Mouse (Mus musculus) embryo, embryonic 10 days (tissue): ENCODE results near the gene Pla2g4b.

Experiments
- DNase-seq: peaks from one replicate; pipeline ENCODE4 v3.0.0-alpha.2; 2015; ENCODE audit warnings: low spot score

Gene Pla2g4b

DNA sequence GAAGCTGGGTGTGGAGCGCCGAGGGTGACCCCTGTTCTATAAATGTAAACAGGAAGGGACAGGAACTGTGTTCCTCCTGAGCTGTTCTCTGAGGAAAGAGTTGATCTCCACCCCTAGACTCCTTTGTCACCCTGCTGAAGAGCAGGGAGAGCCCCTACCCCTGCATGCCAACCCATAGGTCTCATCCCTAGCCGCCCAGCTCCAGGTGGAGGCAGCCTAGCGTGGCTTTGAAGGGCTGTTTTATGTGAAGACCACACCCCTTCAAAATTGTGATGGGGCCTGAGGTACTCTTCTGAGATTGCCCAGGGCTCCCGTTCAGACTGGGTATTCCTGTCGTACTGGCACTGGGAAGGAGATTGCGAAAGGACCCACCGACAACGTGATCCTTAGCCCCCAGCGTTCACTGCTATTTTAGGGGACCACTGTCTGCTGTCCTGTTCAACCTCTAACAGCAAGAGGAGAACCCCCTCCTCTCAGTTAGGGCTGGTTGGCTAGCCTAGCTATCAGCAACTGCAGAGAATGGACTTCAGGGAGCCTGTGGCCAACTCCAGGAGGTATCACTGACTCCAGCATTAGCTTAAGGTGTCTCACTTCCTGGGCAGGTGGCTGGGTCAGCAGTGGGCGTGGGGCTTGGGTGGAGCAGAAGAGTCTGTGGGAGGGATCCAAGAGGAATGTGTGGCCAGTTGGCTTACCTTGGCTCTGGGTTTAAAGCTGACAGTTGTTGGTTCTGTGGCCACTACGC, at the start of gene Pla2g4b:
TSS of gene Pla2g4b (plus strand) at position 692 of the 742 bp plus-strand sequence.
- DNase-seq, result no peak

DNA sequence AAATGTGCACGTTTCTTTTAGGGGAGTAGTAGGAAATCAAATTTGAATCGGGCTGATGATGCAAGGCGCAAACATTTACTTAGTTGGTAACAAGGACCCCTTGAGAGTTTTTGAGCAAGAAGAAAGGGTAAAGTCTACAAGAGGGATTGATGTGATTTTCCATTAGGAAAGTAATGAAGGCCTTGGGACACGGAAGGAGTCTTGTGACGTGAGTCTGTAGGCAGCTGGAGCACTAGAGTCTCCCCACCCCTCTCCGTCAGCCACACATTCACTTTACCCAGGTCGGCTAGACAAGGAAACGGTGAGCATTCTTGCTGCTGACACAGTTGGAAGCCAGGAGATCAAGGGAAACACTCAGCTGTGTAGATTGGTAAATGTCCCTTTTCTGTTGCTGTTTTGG, 47.3 kb upstream of the Pla2g4b start:
- DNase-seq, result no peak

DNA sequence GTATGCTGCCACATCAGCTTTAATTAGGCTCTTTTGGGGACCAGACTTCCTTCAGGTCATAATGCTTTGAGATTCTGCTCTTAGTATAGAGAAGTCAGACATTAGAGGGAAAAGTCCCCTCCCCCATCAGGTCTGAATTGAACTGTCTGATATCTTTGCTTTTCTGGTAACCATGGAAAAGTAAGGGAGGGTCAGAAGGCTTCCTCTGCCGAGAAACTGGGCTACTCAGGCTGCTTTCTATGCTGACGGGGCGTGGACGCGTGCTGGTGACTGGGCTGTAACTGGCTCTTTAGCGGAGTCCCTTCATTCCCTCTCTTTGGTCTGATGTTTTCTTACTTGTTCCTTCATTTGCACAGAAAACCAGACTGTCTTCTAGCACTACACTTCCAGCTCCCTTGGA, 46.8 kb upstream of the Pla2g4b start:
- DNase-seq, result no peak

DNA sequence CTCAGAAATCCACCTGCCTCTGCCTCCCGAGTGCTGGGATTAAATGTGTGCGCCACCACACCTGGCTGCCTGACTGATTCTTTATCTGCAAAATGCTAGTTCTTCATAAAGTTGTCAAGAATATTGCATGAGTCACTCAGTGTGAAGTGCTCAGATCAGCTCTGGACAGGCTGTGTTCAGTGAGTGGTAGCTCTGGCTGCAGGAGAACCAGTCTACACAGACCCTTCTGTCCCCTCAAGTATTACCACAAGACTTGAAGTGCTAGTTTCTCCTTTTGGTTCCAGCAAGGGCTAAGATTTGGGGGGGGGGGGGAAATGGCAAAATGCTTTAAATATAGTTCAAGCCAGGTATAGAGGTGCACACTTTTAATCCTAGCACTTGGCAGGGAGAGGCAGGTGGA, 45.8 kb upstream of the Pla2g4b start:
- DNase-seq, result no peak

DNA sequence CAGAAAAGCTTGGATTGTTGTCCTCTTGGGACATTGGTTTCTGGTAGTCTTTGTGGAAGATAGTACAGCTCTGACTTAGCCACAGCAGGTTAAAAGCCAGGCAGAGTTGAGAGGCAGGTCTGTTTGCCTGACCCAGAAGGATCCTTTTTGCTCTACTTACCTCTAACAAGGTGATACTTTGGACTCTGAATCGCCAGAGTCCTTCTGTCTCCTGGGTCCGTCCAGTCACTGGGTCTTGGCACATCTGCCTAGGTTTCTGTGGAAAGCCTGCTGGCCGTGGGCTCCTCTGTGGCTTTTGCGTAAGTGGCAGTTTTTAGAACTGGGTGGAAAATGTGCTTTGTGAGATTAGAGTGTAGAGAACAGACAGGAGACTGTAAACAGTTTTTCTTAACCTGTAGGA, 44.3 kb upstream of the Pla2g4b start:
- DNase-seq, result no peak

DNA sequence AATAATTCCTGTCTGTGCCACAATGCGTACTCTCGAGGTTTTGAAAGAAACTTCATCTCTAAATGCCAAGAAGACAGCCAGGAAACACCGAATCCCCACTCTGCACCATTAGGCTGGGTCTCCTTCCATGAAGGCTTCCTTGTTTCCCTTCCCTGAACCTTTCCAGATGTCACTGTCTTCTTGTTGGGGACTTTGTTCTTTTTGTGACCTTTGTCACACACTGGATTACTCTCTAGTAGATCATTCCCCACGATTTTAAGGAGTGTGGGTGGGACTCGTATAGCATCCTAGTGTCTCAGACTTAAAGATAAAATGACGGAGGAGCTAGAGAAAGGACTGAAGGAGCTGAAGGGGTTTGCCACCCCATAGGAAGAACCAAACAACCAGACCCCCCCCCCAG, 42.3 kb upstream of the Pla2g4b start:
- DNase-seq, result no peak

DNA sequence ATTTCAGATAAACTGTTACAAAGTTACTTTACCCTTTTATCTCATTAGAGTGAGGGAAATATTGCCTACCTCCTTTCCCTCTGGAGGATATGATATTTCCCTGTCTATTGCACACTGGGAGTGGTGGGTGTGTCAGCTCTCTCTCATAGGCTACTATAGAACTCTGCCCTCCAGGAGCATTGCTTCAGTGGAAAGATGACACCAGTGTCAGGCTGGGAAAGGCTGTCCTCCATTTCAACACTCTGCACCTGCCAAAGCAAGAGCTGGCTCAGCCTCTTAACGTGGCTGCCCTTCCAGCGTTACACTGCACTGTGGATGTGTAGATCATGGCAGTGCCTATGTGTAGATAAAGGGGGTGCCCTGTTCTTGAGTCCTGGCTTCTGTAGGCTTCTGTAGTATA, 40.9 kb upstream of the Pla2g4b start:
- no peak for DNase-seq

DNA sequence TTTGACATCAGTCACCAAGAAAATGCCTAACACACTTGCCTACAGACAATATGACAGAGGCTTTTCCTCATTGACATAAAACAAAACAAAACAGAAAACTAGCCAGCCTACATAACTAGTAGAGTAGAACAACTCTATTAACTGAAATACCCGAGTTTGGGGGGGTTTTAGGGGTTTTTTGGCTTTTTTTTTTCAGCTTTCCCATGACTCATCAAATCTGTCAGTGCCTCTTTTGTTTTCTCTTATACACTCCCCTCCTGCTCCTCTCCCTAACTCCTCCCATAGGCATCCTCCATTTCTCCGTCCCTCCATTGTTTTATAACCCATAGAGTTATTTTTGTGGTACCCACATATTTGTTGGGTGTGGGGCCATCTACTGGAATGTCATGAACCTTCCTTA, 39.7 kb upstream of the Pla2g4b start:
- no peak for DNase-seq

DNA sequence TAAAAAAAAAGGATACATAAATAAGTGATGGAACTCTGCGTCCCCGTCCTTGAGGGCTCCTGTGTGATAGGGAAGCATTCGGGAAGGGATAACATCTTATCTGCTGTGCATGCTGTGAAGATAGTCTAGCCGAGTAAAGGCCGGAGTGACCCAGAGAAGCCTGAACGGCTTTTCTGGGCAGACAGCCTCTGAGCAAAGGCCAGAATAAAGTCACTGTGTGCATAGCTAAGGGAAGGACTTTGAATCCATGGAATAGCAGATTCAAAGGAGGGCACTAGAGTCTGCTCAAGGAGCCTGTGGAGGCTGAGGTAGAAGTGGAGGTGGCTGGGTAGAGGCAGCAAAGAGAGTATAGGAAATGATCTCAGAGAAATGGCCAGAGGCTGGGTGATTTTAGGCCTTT, 38.4 kb upstream of the Pla2g4b start:
- DNase-seq, result no peak

DNA sequence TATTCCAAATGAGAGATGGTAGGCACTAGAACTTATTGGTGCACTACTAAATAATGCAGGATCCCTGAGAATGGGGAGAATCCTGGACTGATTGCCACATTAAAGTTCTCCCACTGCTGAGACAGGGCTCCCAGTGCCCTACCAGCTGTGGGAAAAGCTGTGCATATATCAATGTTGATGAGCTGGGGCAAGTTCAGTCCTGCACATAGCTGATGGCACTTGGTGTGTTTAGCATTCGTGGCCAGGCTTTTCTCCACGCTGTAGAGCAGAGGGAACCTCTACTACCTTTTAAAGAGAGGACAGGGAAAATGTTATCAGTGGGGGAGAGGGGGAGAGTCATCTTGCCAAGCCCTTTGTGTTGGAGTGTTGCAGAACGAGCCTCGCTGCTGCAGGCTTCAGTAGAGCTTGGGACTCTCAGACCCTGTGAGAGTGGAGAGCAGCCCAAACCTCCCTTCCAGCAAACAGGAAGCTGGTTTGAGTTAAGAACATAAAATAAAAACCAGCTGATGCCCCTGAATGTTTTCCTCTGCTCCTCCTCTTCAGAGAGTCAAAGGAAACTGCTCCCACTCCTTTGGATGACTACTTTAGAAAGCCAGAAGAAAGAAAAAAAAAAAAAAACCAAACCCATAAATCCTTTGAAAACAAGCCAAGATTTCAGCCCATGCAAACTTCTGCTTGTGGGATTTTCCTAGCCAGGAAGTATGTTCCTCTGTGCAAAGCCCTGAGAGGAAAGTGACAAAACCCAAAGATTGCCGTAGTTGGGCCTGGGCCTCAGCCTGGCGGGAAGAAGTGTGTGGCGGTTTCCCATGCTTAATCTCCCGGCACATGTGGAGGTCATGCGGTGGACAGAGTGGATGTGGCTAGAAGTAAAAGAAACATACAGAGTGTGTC, 37.6 kb upstream of the Pla2g4b start:
- DNase-seq, result no peak

DNA sequence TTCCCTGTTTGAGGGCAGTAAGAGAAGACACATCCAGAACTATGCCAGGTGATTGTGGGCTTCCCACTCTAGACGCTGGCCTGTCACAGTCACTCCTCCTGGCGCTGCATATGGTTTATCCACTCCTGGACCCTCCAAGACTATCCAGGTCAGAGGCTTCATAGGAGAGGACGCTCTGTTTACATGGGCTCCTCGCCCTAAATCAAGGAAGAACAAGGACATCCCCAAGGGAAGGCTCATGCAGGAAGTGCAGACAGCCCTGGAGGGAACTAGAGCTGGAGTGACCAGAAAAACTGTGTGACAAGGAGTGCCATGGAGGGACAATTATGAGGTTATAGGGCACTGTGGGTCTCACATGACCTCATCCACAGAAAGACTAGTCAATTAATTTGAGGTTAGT, 35.9 kb upstream of the Pla2g4b start:
- no peak for DNase-seq

DNA sequence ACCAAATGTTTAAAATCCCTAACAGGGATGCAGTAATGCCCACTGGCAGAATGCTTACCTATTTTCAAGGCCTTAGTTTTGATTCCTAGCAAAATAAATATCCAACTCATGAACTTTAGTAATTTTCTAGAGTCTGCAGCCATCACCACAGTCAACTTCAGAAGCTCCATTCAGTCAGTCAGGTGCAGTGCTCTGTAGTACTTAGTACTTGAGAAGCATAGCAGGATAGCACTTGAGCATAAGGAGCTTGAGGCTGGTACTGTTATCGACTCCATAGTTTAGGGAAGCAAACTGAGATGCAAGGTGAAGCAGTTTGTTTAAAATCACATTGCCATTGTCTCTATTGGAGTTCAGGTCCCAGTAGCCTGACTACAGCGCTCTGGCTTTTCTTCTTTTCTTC, 33.5 kb upstream of the Pla2g4b start:
- no peak for DNase-seq

DNA sequence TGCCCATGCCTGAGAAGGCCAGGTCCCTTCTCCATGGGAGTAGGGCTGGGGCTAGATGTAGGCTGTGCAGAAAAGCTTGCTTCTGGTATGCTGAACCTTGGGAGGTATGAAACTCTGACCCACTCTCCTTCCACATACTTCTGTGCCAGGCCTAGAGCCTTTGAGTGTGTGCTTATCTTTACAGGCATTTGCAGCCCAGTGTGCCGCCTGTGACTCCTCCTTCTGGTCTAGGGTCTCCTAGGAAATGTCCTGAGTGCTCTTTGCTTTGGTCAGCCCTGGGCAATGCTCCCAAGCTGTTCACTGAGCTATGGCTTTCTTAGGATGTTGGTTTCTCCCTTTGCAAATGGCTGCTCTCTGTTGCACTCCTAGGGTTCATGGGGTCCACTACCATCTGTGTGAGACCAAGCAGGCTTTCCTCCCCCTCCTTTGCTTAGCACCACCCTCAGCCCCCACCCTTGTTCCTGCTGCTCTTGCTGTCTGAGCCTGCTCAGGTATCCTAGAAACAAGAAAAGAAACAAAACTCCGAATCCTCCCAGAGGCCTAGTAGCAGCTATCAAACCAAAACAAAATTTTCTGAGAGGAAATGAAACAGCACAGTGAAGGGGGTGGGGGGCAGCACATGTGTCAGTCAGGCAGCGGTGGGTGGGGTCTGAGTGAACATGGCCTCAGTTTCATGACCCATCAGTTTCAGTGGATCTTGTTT, 32.2 kb upstream of the Pla2g4b start:
- DNase-seq, result no peak

DNA sequence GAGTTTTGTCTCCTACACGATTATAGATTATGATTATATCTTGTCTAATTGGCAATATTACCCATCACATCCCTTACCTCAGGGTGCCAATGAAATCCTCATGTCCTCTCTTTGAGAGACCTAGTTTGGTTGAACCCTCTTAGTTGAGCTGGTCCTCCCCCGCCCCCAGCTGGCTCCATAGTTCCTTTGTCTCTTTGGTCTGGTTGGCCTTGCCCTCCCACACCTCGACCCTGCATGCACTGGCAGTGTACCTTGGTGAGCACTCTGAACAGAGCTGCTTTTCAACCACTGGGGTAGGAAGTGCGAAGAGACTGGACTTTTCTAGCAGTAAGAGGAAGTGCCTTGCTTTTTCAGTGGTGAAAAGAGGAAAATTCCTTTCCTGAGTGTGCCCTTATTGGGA, 31.3 kb upstream of the Pla2g4b start:
- DNase-seq, result no peak

DNA sequence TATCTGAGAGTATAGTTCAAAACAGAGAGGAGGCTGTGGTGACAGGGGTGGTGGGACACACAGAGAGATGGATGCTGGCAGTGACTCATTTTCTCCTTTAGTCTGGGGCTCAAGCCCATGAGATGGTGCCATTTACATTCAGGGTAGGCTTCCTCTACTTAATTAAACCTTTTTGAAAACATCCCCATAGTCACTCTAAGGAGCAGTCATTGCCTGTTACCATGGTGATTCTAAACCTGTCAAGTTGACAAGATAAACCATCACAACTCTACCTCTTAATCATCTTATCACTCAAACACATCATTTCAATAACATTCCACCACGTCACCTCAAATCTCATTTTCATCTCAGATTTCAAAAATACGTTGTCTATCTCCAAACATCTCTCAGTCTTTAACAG, 29.2 kb upstream of the Pla2g4b start:
- no peak for DNase-seq

DNA sequence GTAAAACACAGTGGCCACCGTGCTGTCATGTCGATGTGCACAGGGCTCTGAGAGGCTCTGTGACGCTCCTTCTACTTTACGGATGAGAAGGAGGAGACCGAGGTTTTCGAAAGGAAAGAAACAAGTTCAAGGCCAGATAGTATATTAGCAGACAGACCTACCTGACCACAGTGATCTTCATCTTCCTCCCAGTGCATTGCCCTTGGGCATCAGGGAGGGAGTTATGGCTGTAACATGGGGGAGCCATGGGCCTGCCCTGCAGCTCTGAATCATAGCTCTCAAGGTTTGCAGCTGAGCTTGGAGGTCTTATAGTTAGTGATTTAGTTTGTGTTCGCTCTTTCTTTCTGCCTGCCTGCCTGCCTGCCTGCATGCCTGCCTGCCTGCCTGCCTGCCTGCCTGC, 26.5 kb upstream of the Pla2g4b start:
- DNase-seq, result no peak

DNA sequence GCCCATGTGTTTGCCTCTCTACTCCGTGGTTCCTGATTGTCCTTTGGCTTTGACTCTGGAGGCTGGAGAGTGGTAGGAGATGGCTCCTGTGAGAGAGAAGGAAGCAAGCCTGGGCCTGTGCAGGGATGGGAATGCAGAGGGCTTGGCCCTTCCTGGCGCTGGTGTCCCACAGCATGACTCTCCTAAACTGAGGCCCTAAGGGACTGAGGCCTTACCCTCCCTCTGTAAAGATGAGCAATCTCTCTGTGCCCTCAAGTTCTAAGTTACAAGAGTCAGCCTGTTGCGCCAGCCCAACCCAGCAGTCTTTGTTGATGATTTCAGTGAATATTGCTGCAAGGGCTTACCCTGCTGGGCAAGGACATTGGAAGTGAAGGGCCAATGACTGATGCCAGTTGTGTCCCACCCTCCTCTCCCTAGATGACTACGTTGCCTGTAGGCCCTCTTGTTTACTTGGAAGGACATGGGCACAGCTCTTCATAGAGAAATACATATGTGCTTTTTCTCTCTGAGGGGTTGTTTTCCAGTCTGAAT, 25.5 kb upstream of the Pla2g4b start:
- no peak for DNase-seq

DNA sequence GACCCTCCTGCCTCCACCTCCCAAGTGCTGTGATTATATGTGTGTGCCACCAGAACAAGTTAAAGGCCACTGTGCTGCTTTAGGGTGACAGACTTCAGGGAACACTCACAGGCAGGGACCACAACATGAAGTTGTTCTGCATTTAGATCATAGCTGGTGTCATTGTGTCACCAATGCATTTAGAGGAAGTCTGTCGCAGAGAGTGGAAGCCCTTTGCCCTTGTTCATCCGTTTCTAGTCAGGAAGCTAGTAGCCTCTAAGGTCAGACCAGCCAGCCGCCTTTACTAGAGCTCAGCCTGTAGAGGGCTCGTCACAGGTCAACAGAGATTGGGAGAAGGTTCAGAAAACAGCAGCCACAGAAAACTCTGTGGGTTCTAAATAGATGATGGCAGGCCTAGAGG, 24.5 kb upstream of the Pla2g4b start:
- DNase-seq, result peak; percentile 32

DNA sequence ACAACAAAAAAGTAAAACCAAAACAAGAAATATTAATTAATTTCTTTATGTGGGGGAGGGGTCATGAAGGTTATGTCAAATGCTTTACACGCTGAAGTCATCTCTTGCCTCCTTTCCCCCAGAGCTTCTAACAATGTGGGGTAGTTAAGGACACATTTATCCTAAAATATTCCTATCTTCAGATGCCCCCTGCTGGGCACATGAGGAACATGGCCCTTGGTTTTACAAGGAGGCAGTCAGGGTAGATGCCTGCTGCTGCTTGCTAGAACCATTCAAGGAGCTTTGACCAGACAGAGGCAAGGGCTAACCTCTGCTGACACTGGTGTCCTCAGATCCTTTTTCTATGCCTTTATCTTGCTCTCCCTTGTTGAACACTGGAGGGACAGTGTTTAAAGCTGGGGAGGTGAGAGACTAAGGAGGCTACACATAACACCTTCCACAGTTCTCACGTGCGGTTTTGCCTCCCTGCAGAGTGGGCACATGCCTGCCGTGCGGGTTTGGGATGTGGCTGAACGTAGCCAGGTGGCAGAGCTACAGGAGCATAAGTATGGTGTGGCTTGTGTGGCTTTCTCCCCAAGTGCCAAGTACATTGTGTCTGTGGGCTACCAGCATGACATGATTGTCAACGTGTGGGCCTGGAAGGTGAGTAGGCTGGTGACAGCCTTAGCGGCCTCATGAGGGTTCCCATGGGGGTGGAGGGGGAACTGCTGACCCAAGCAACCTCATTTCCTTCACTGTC, 21.6 kb upstream of the Pla2g4b start:
- peak; percentile 67 for DNase-seq

DNA sequence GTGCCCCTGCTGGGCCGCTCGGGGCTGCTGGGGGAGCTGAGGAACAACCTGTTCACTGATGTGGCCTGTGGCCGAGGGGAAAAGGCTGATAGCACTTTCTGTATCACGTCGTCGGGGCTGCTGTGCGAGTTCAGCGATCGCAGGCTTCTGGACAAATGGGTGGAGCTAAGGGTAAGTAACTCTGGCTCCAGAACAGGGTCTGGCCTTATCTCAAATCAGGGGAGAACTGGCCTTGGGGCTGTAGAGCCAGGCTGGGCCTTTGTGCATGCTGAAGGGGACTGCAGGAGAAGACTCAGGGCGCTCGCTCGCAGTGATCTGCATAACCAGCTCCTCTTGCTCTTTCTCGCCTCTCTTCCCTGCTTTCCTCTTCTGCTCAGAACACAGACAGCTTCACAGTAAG, 20.3 kb upstream of the Pla2g4b start:
- DNase-seq, result no peak

DNA sequence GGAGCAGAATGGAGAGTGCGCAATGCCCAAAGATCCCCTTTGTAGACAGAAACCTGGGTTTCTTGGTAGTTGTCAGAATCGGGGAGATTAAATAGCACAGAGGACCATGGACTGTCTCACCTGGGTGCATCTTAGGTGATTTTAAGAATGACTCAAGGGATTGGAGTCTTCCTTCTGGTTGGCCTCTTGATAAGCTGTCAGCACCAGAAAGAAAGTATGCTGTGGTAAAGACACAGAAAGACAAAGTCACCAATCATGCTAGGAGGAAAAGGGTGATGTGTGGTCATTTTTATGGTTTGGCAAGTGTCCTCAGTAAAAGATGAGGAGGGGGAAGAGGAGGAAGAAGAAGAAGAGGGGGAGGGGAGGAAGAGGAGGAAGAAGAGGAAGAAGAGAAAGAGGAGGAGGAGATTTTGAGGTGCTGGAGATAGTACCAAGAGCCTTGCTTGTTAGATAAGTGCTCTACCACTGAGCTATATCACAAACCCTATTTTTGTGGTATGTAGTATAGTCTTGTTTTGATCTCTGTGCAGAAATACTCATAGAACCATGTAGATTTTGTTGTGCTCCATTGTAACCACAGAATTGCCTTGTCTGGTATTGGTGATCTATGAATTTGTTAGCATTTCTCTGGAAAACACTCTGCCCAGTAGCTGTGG, 19.3 kb upstream of the Pla2g4b start:
- DNase-seq, result no peak
